Mouse (Mus musculus) hindbrain, postnatal 0 days (tissue): ENCODE data around the gene Rxfp1. TPM values are rescaled to one million over a fixed set of nuclear protein-coding genes. Genes with fewer than 3 reads are reported as not detected.
"Not testable (repeated sequence)": the region's sequence is repeated elsewhere in the genome, so short reads cannot be mapped to it uniquely, and the experiment has no call there.

ENCODE experiments used
- ATAC-seq: fragments of 200-750 bp; cut with Nextera tagmentation; 2 replicates; pipeline ENCODE4 v1.8.0; 2017; ENCODE audit warnings: mild to moderate bottlenecking, moderate TSS enrichment, moderate library complexity
- DNase-seq: peaks from one replicate; pipeline ENCODE4 v3.0.0-alpha.2; 2015; ENCODE audit warnings: low spot score
- H3K27ac ChIP-seq: fragments of 300-500 bp; sonication (generic); 2 replicates; pipeline ENCODE4 v1.5.1; 2014; ENCODE audit warnings: mild to moderate bottlenecking
- H3K27me3 ChIP-seq: fragments of 300-500 bp; sonication (generic); 2 replicates; pipeline ENCODE4 v1.6.1; 2014; ENCODE audit warnings: low read length, mixed read lengths; ENCODE audit not compliant: insufficient read depth
- H3K36me3 ChIP-seq: fragments of 300-500 bp; sonication (generic); 2 replicates; pipeline ENCODE4 v1.6.1; 2014; ENCODE audit warnings: low read length, mixed read lengths; ENCODE audit not compliant: insufficient read depth
- H3K4me1 ChIP-seq: fragments of 300-500 bp; sonication (generic); 2 replicates; pipeline ENCODE4 v1.6.1; 2014; ENCODE audit warnings: antibody characterized with exemption, low read length, mixed read lengths; ENCODE audit not compliant: insufficient read depth
- H3K4me2 ChIP-seq: fragments of 300-500 bp; sonication (generic); 2 replicates; pipeline ENCODE4 v1.6.1; 2014; ENCODE audit warnings: low read depth, mild to moderate bottlenecking, low read length, moderate library complexity, mixed read lengths
- H3K4me3 ChIP-seq: fragments of 300-500 bp; sonication (generic); 2 replicates; pipeline ENCODE4 v1.5.1; 2014; ENCODE audit warnings: low read length
- H3K9ac ChIP-seq: fragments of 300-500 bp; sonication (generic); replicated peaks from 2 replicates; pipeline ENCODE4 v1.6.1; 2014; ENCODE audit warnings: mild to moderate bottlenecking, low read length, moderate library complexity, mixed read lengths
- H3K9me3 ChIP-seq: fragments of 300-500 bp; sonication (generic); 2 replicates; pipeline ENCODE4 v1.6.1; 2016; ENCODE audit warnings: low read length, mixed read lengths
- CTCF ChIP-seq: IDR thresholded peaks from 2 replicates; pipeline ENCODE4 v1.5.1; 2016; ENCODE audit warnings: antibody characterized with exemption, control low read depth, low read depth
- WGBS: fragments of 180-500 bp; shearing (Covaris S2); extraction: QIAGEN DNeasy Blood & Tissue Kit; methylation state at CpG from one replicate; pipeline ENCODE4 v1.1.7; 2014; 5-methylcytosine and 5-hydroxymethylcytosine counted together
- polyA plus RNA-seq: library from polyadenylated mRNA; unstranded; fragments of >200 nt; fragmentation: Nextera tagmentation; extraction: Ambion mirVana; gene quantifications from 2 replicates; pipeline ENCODE4 v1.2.1, GENCODE M21; 2015
- total RNA-seq: library from RNA; depleted of rRNA; stranded (reverse); fragments of >200 nt; gene quantifications from 2 replicates; pipeline ENCODE4 v1.2.3, GENCODE M21; 2014

The Rxfp1 gene
- total and polyA plus RNA-seq, 2 experiments from 2014 or later, result 0.20 to 0.63 TPM

DNA sequence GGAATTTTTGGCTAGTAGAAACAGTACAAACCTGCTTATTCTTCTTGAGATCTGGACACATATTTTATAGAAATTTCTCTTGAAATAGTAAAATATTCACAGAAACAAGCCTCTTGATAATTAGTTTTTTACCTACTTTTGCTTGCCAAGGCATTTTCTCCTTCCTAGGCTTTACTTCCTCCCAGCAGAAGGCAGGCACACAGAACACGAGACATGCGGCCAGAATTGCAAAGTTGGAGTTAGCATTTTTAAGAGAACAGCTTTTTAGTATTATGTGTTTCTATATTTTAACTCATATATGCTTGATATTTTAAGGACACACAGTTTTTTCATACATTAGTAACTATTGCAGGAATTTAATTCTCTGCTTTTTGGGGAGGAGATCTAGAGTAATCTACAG lies 45.7 kb downstream of the Rxfp1 start:
- Histone ChIP-seq H3K4me2 (no peak overlapping the region), H3K9me3 (no peaks in the 10 kb centered on the region), H3K27ac (no peak overlapping the region), H3K4me3 (no peak overlapping the region), H3K4me1 (no peaks in the 10 kb centered on the region), H3K36me3 (no peaks in the 10 kb centered on the region), H3K9ac (no peak overlapping the region), H3K27me3 (no peaks in the 10 kb centered on the region)
- WGBS, result 88% methylated on average over 2 of the region's 2 CpGs
- no peak for TF ChIP-seq CTCF
- ATAC-seq, result no peak
- no peak for DNase-seq

GRCm38 (mm10) chr3:79690111-79690651 lies 47.5 kb downstream of the Rxfp1 start:
- ATAC-seq (no peak), DNase-seq (no peak)
- no peaks in the 10 kb centered on the region for H3K4me1 ChIP-seq
- H3K9ac ChIP-seq, result no peak overlapping the region
- no peak for TF ChIP-seq CTCF
- H3K36me3 ChIP-seq, result no peaks in the 10 kb centered on the region
- H3K9me3 ChIP-seq, result no peaks in the 10 kb centered on the region
- no peak overlapping the region for H3K27ac ChIP-seq
- H3K4me3 ChIP-seq, result no peak overlapping the region
- WGBS, result 86% methylated on average over 9 of the region's 9 CpGs
- H3K4me2 ChIP-seq, result no peak overlapping the region
- no peaks in the 10 kb centered on the region for H3K27me3 ChIP-seq

GRCm38 (mm10) chr3:79688101-79688500 lies 49.6 kb downstream of the Rxfp1 start:
- H3K4me2 ChIP-seq, H3K27me3 ChIP-seq, ATAC-seq, H3K9me3 ChIP-seq, H3K4me3 ChIP-seq, DNase-seq, H3K27ac ChIP-seq, H3K4me1 ChIP-seq, H3K36me3 ChIP-seq, H3K9ac ChIP-seq: not testable (repeated sequence)
- 75% methylated on average over 4 of the region's 4 CpGs for WGBS

DNA sequence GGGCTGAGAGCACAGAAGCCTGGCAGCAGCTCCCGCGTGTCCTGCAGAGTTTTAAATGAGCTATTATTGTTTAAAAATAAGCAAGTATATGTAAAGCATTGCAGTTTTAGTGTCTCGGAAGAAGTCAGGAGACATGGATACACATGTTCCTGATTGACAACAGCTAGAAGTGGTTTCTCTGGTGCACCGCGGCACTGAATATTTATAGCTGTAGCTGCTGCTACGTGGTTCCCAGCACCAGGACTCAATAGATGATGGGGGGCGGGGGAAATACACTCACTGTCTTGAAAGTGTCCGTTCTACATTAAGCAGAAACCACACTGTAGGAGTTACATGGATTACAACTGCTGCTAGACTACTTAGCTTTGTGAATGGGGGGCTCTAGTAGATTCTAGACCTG lies 54.2 kb downstream of the Rxfp1 start:
- Histone ChIP-seq H3K27ac (no peak overlapping the region), H3K4me3 (no peak overlapping the region), H3K36me3 (no peaks in the 10 kb centered on the region), H3K27me3 (no peaks in the 10 kb centered on the region), H3K9ac (no peak overlapping the region), H3K4me2 (no peak overlapping the region), H3K4me1 (no peaks in the 10 kb centered on the region), H3K9me3 (no peaks in the 10 kb centered on the region)
- WGBS, result 72% methylated on average over 8 of the region's 8 CpGs
- no peak for TF ChIP-seq CTCF
- ATAC-seq (no peak), DNase-seq (no peak)

DNA sequence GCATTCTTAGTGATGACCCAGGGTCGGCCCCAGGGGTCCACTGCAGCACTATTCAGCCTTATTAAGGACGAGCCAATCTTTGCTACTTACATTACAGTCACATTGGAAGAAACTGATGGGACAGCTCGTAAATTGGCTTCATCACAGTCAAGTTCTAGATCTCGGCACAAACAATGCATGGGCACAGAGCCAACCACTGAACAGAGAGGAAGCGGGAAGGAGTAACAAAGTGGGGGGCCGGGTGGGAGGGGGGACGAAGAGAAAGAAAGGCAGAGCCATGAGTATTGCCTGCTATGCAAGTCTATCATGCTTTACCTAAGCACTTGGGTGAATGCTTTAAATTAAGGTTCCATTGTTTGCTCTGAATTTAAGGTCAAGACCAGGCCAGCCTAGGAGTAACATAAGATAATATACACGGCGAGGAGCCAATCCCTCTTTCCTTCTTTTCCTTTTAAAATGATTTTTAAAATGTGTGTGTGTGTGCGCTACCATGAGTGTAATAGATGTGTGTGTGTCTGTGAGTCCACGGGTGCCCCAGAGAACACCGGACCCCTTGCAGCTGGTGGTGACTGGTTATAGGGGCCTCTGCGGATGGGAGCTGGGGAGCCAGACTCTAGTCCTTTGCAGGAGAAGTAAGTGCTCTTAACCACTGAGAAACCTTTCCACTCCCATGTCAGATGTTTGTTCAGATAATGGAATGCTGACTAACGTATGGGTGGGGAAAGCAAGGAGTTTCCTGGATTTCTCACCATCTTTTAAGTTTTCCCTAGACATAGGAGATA lies 55.1 kb downstream of the Rxfp1 start:
- Histone ChIP-seq H3K27me3 (no peaks in the 10 kb centered on the region), H3K4me3 (no peak overlapping the region), H3K36me3 (no peaks in the 10 kb centered on the region), H3K4me1 (no peaks in the 10 kb centered on the region), H3K27ac (no peak overlapping the region), H3K9ac (no peak overlapping the region), H3K9me3 (no peaks in the 10 kb centered on the region), H3K4me2 (0 out of 2 replicates have a peak overlapping the region, but pooled peaks have one; percentile 10)
- DNase-seq (peak; percentile 10), ATAC-seq (no peak)
- 50% methylated on average over 14 of the region's 14 CpGs for WGBS
- TF ChIP-seq CTCF, result no peak

- H3K4me2 ChIP-seq, result no peak overlapping the region
- no peaks in the 10 kb centered on the region for H3K36me3 ChIP-seq
- WGBS, result 86% methylated on average over 3 of the region's 3 CpGs
- no peaks in the 10 kb centered on the region for H3K4me1 ChIP-seq
- no peaks in the 10 kb centered on the region for H3K9me3 ChIP-seq
- H3K27ac ChIP-seq, result no peak overlapping the region
- no peak for DNase-seq
- no peaks in the 10 kb centered on the region for H3K27me3 ChIP-seq
- TF ChIP-seq CTCF, result no peak
- no peak overlapping the region for H3K9ac ChIP-seq
- no peak overlapping the region for H3K4me3 ChIP-seq
- no peak for ATAC-seq
These were observed 61.3 kb downstream of the Rxfp1 start for GRCm38 (mm10) chr3:79676411-79676810.

- ATAC-seq (no peak), DNase-seq (no peak)
- no peaks in the 10 kb centered on the region for H3K36me3 ChIP-seq
- no peak overlapping the region for H3K27ac ChIP-seq
- H3K9ac ChIP-seq, result no peak overlapping the region
- TF ChIP-seq CTCF, result no peak
- 88% methylated on average over 5 of the region's 5 CpGs for WGBS
- H3K9me3 ChIP-seq, result no peaks in the 10 kb centered on the region
- no peak overlapping the region for H3K4me2 ChIP-seq
- no peak overlapping the region for H3K4me3 ChIP-seq
- H3K4me1 ChIP-seq, result no peaks in the 10 kb centered on the region
- no peaks in the 10 kb centered on the region for H3K27me3 ChIP-seq
These were observed 63.0 kb downstream of the Rxfp1 start for GRCm38 (mm10) chr3:79674641-79675040.
